Mouse (Mus musculus): ENCODE data around the gene Hdgf. TPM values are rescaled to one million over a fixed set of nuclear protein-coding genes. Genes with fewer than 3 reads are reported as not detected.
A peak's percentile ranks its signal among the peaks of the same experiment; 100 is the strongest.

Gene Hdgf
- polyA plus RNA-seq, 1 experiment from 2014 or later: 179 TPM

GRCm38 (mm10) chr3:87903821-87904220 is 2.3 kb upstream of the Hdgf start:
- ATAC-seq (replicated peaks; ENCODE audit: insufficient number of reproducible peaks, low FRiP score, low TSS enrichment): no peak
- Histone ChIP-seq H3K9me3 (replicated peaks; ENCODE audit: control insufficient read depth, low read length) (no peaks in the 10 kb centered on the region), H3K9ac (ENCODE audit: low read depth, low read length) (no peak overlapping the region), H3K36me3 (ENCODE audit: control insufficient read depth, insufficient read depth, low read length) (no peaks in the 10 kb centered on the region), H3K4me1 (ENCODE audit: control insufficient read depth, insufficient read depth, low read length) (peaks cover 19% of the 10 kb centered on the region), H3K27me3 (ENCODE audit: control insufficient read depth, insufficient read depth, low read length) (no peaks in the 10 kb centered on the region), H3K4me3 (ENCODE audit: low read depth, low read length) (no peak overlapping the region), H3K27ac (ENCODE audit: low read depth, low read length) (no peak overlapping the region), H3K4me2 (no peak overlapping the region)
- 62% methylated on average over 5 of the region's 5 CpGs for WGBS (ENCODE audit: insufficient replicate concordance)

GRCm38 (mm10) chr3:87906601-87906980 is 470 bp downstream of the Hdgf start:
- 0% methylated on average over 37 of the region's 47 CpGs for WGBS (ENCODE audit: insufficient replicate concordance)
- H3K9me3 ChIP-seq (replicated peaks; ENCODE audit: control insufficient read depth, low read length): no peaks in the 10 kb centered on the region
- ATAC-seq (replicated peaks; ENCODE audit: insufficient number of reproducible peaks, low FRiP score, low TSS enrichment): peak; percentile 20
- peak overlapping the region; percentile 94 for H3K4me2 ChIP-seq
- no peaks in the 10 kb centered on the region for H3K36me3 ChIP-seq (ENCODE audit: control insufficient read depth, insufficient read depth, low read length)
- H3K27me3 ChIP-seq (ENCODE audit: control insufficient read depth, insufficient read depth, low read length): no peaks in the 10 kb centered on the region
- peak overlapping the region; percentile 97 for H3K27ac ChIP-seq (ENCODE audit: low read depth, low read length)
- peaks cover 33% of the 10 kb centered on the region for H3K4me1 ChIP-seq (ENCODE audit: control insufficient read depth, insufficient read depth, low read length)
- H3K4me3 ChIP-seq (ENCODE audit: low read depth, low read length): peak overlapping the region; percentile 98
- peak overlapping the region; percentile 99 for H3K9ac ChIP-seq (ENCODE audit: low read depth, low read length)

- peak overlapping the region; percentile 94 for H3K4me2 ChIP-seq
- no peaks in the 10 kb centered on the region for H3K36me3 ChIP-seq (ENCODE audit: control insufficient read depth, insufficient read depth, low read length)
- peaks cover 33% of the 10 kb centered on the region for H3K4me1 ChIP-seq (ENCODE audit: control insufficient read depth, insufficient read depth, low read length)
- no peaks in the 10 kb centered on the region for H3K9me3 ChIP-seq (replicated peaks; ENCODE audit: control insufficient read depth, low read length)
- ATAC-seq (replicated peaks; ENCODE audit: insufficient number of reproducible peaks, low FRiP score, low TSS enrichment): no peak
- H3K27ac ChIP-seq (ENCODE audit: low read depth, low read length): peak overlapping the region; percentile 97
- H3K27me3 ChIP-seq (ENCODE audit: control insufficient read depth, insufficient read depth, low read length): no peaks in the 10 kb centered on the region
- H3K4me3 ChIP-seq (ENCODE audit: low read depth, low read length): peak overlapping the region; percentile 98
- peak overlapping the region; percentile 99 for H3K9ac ChIP-seq (ENCODE audit: low read depth, low read length)
- under 1% methylated on average over 27 of the region's 27 CpGs for WGBS (ENCODE audit: insufficient replicate concordance)
Measured at GRCm38 (mm10) chr3:87906981-87907857, 1.1 kb downstream of the Hdgf start.

- Histone ChIP-seq H3K27ac (ENCODE audit: low read depth, low read length) (peak overlapping the region; percentile 97), H3K4me3 (ENCODE audit: low read depth, low read length) (peak overlapping the region; percentile 98), H3K4me2 (peak overlapping the region; percentile 94), H3K27me3 (ENCODE audit: control insufficient read depth, insufficient read depth, low read length) (no peaks in the 10 kb centered on the region), H3K4me1 (ENCODE audit: control insufficient read depth, insufficient read depth, low read length) (peaks cover 33% of the 10 kb centered on the region), H3K9ac (ENCODE audit: low read depth, low read length) (peak overlapping the region; percentile 99), H3K9me3 (replicated peaks; ENCODE audit: control insufficient read depth, low read length) (no peaks in the 10 kb centered on the region), H3K36me3 (ENCODE audit: control insufficient read depth, insufficient read depth, low read length) (no peaks in the 10 kb centered on the region)
- WGBS (ENCODE audit: insufficient replicate concordance): 3% methylated on average over 1 of the region's 1 CpGs
- no peak for ATAC-seq (replicated peaks; ENCODE audit: insufficient number of reproducible peaks, low FRiP score, low TSS enrichment)
Measured at GRCm38 (mm10) chr3:87907906-87908305, 1.8 kb downstream of the Hdgf start.

- Histone ChIP-seq H3K9ac (ENCODE audit: low read depth, low read length) (peak overlapping the region; percentile 65; the same call in 1 of the 2 replicates), H3K36me3 (ENCODE audit: control insufficient read depth, insufficient read depth, low read length) (peaks cover 3% of the 10 kb centered on the region; the same call in 1 of the 2 replicates), H3K4me3 (ENCODE audit: low read depth, low read length) (peak overlapping the region; percentile 26), H3K27ac (ENCODE audit: low read depth, low read length) (peak overlapping the region; percentile 81), H3K4me1 (ENCODE audit: control insufficient read depth, insufficient read depth, low read length) (peaks cover 33% of the 10 kb centered on the region), H3K9me3 (replicated peaks; ENCODE audit: control insufficient read depth, low read length) (no peaks in the 10 kb centered on the region), H3K27me3 (ENCODE audit: control insufficient read depth, insufficient read depth, low read length) (no peaks in the 10 kb centered on the region), H3K4me2 (peak overlapping the region; percentile 94)
- no peak for ATAC-seq (replicated peaks; ENCODE audit: insufficient number of reproducible peaks, low FRiP score, low TSS enrichment)
- WGBS (ENCODE audit: insufficient replicate concordance): 75% methylated on average over 2 of the region's 2 CpGs
Measured at GRCm38 (mm10) chr3:87909381-87909780, 3.3 kb downstream of the Hdgf start.

GRCm38 (mm10) chr3:87909874-87910273 is 3.8 kb downstream of the Hdgf start:
- Histone ChIP-seq H3K4me1 (ENCODE audit: control insufficient read depth, insufficient read depth, low read length) (peaks cover 33% of the 10 kb centered on the region), H3K27ac (ENCODE audit: low read depth, low read length) (peak overlapping the region; percentile 81), H3K4me2 (peak overlapping the region; percentile 94), H3K4me3 (ENCODE audit: low read depth, low read length) (peak overlapping the region; percentile 45), H3K9me3 (replicated peaks; ENCODE audit: control insufficient read depth, low read length) (no peaks in the 10 kb centered on the region), H3K27me3 (ENCODE audit: control insufficient read depth, insufficient read depth, low read length) (no peaks in the 10 kb centered on the region), H3K36me3 (ENCODE audit: control insufficient read depth, insufficient read depth, low read length) (peaks cover 8% of the 10 kb centered on the region; the same call in 1 of the 2 replicates), H3K9ac (ENCODE audit: low read depth, low read length) (peak overlapping the region; percentile 65)
- no peak for ATAC-seq (replicated peaks; ENCODE audit: insufficient number of reproducible peaks, low FRiP score, low TSS enrichment)
- 6% methylated on average over 4 of the region's 4 CpGs for WGBS (ENCODE audit: insufficient replicate concordance)

GRCm38 (mm10) chr3:87910573-87911141 is 4.5 kb downstream of the Hdgf start:
- peak overlapping the region; percentile 94 for H3K4me2 ChIP-seq
- H3K4me1 ChIP-seq (ENCODE audit: control insufficient read depth, insufficient read depth, low read length): peaks cover 33% of the 10 kb centered on the region
- 4% methylated on average over 12 of the region's 12 CpGs for WGBS (ENCODE audit: insufficient replicate concordance)
- H3K4me3 ChIP-seq (ENCODE audit: low read depth, low read length): peak overlapping the region; percentile 45
- H3K36me3 ChIP-seq (ENCODE audit: control insufficient read depth, insufficient read depth, low read length): peaks cover 16% of the 10 kb centered on the region; the same call in 1 of the 2 replicates
- H3K27me3 ChIP-seq (ENCODE audit: control insufficient read depth, insufficient read depth, low read length): no peaks in the 10 kb centered on the region
- peak overlapping the region; percentile 81 for H3K27ac ChIP-seq (ENCODE audit: low read depth, low read length)
- H3K9ac ChIP-seq (ENCODE audit: low read depth, low read length): peak overlapping the region; percentile 65
- peak; percentile 18; the same call in 1 of the 2 replicates for ATAC-seq (replicated peaks; ENCODE audit: insufficient number of reproducible peaks, low FRiP score, low TSS enrichment)
- no peaks in the 10 kb centered on the region for H3K9me3 ChIP-seq (replicated peaks; ENCODE audit: control insufficient read depth, low read length)

- Histone ChIP-seq H3K4me3 (ENCODE audit: low read depth, low read length) (no peak overlapping the region), H3K4me2 (no peak overlapping the region), H3K36me3 (ENCODE audit: control insufficient read depth, insufficient read depth, low read length) (peaks cover 23% of the 10 kb centered on the region), H3K27me3 (ENCODE audit: control insufficient read depth, insufficient read depth, low read length) (no peaks in the 10 kb centered on the region), H3K9me3 (replicated peaks; ENCODE audit: control insufficient read depth, low read length) (no peaks in the 10 kb centered on the region), H3K9ac (ENCODE audit: low read depth, low read length) (no peak overlapping the region), H3K27ac (ENCODE audit: low read depth, low read length) (no peak overlapping the region), H3K4me1 (ENCODE audit: control insufficient read depth, insufficient read depth, low read length) (peaks cover 24% of the 10 kb centered on the region)
- WGBS (ENCODE audit: insufficient replicate concordance): 86% methylated on average over 7 of the region's 7 CpGs
- ATAC-seq (replicated peaks; ENCODE audit: insufficient number of reproducible peaks, low FRiP score, low TSS enrichment): no peak
Measured at GRCm38 (mm10) chr3:87913491-87913890, 7.4 kb downstream of the Hdgf start.

Measured in heart, embryonic 11.5 days (tissue).